Mouse (Mus musculus): ENCODE data around the gene Rassf7. TPM values are rescaled to one million over a fixed set of nuclear protein-coding genes. Genes with fewer than 3 reads are reported as not detected.

The Rassf7 gene
- total and polyA plus RNA-seq, 3 experiments: 4.9 to 51.8 (median 16.8) TPM

DNA sequence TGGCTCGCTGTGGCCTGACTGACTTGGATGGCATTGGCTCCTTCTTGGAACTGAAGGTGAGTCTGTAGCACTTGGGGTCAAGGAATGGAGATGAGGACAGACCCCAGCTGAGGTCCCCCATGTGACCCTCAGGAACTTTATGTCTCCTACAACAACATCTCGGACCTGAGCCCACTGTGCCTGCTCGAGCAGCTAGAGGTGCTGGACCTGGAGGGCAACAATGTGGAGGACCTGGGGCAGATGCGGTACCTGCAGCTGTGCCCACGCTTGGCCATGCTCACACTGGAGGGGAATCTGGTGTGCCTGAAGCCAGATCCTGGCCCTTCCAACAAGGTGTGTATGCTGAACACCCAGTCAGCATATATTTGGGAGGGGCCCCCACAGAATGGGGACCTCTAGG, 10.2 kb upstream of the Rassf7 start:
- H3K36me3 ChIP-seq (replicated peaks): no peaks in the 10 kb centered on the region
- DNase-seq (ENCODE audit: low spot score): no peak
- no peak overlapping the region for H3K4me3 ChIP-seq (ENCODE audit: low read depth, low read length)
- H3K4me1 ChIP-seq (ENCODE audit: insufficient read depth, low read depth, low read length): no peaks in the 10 kb centered on the region
- no peak for ATAC-seq (ENCODE audit: extremely low read depth, insufficient number of reproducible peaks, low FRiP score, poor library complexity, severe bottlenecking)
- H3K27me3 ChIP-seq (ENCODE audit: insufficient read depth, low read length): peaks cover 55% of the 10 kb centered on the region
- TF ChIP-seq TAL1 (conservative IDR thresholded peaks at IDR 0.05; ENCODE audit: low read depth, low read length) (no peak), GATA2 (IDR thresholded peaks at IDR 0.05; ENCODE audit: borderline replicate concordance, low read depth, low read length) (no peak), POLR2AphosphoS5 (IDR thresholded peaks at IDR 0.05; ENCODE audit: insufficient replicate concordance, low read depth, low read length) (no peak), GATA1 (IDR thresholded peaks at IDR 0.05; ENCODE audit: borderline replicate concordance, low read length) (no peak), CTCF (IDR thresholded peaks at IDR 0.05; ENCODE audit: low read depth, low read length) (no peak)
- no peaks in the 10 kb centered on the region for H3K9me3 ChIP-seq (replicated peaks)

DNA sequence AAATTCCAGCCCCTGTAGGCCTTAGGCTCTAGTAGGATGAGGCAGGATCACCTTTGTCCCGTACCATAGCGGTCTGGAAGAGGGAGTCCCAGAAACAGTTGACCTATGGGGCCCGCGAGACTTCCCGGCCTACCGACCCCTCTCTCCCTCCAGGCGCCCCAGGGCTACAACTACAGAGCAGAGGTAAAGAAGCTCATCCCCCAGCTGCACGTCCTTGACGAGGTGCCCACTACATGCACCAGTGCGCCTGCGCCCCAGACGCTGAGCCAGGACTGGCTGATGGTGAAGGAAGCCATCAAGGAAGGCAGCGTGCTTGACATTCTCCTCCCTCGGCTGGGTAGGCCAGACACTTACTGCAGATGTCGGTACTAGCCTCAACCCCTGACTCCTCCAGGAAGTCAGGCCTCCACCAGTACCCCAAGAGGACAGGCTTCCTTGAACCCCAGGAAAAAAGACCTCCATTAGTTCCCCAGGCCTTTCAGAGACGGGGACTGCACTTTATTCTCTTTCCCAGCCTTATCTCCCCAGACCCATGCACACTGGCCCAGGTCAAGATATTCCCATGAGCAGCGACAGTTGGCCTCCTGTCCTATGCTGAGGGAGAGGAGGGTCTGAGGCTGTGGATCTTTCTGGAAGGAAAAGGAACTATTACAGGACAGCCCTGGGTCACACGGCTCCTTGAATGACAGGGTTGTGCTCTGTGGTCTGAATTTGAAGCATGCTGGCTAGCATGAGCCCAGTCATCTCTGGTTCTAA, 9.3 kb upstream of the Rassf7 start:
- no peaks in the 10 kb centered on the region for H3K36me3 ChIP-seq (replicated peaks)
- H3K27me3 ChIP-seq (ENCODE audit: insufficient read depth, low read length): peaks cover 64% of the 10 kb centered on the region
- no peak for ATAC-seq (ENCODE audit: extremely low read depth, insufficient number of reproducible peaks, low FRiP score, poor library complexity, severe bottlenecking)
- no peak for DNase-seq (ENCODE audit: low spot score)
- TF ChIP-seq CTCF (IDR thresholded peaks at IDR 0.05; ENCODE audit: low read depth, low read length) (no peak), TAL1 (conservative IDR thresholded peaks at IDR 0.05; ENCODE audit: low read depth, low read length) (no peak), GATA1 (IDR thresholded peaks at IDR 0.05; ENCODE audit: borderline replicate concordance, low read length) (no peak)
- no peaks in the 10 kb centered on the region for H3K4me1 ChIP-seq (ENCODE audit: insufficient read depth, low read depth, low read length)
- no peak overlapping the region for H3K4me3 ChIP-seq (ENCODE audit: low read depth, low read length)
- no peaks in the 10 kb centered on the region for H3K9me3 ChIP-seq (replicated peaks)

DNA sequence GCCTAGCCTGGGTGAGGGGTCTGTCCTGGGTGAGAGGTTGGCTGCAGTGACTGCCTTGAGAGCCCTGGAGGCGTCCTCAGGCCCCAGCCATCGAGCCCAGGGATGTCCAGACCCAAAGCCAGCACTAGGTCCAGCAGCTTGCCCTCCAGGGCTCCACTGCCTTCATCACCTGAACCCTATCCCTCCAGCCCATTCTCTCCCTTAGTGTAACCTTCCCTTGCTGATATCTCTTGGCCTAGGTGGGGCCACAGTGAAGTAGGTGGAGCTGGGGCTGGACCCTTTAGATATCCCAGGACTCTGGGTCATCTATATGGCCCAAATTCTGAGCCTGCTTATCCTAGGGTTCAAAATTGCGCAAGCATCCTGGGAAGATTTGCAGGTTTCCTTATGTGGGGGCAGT, 6.1 kb upstream of the Rassf7 start:
- Histone ChIP-seq H3K36me3 (replicated peaks) (no peaks in the 10 kb centered on the region), H3K27me3 (ENCODE audit: insufficient read depth, low read length) (peaks cover 86% of the 10 kb centered on the region), H3K4me3 (ENCODE audit: low read depth, low read length) (no peak overlapping the region), H3K9me3 (replicated peaks) (no peaks in the 10 kb centered on the region), H3K4me1 (ENCODE audit: insufficient read depth, low read depth, low read length) (peaks cover 10% of the 10 kb centered on the region; the same call in 1 of the 2 replicates)
- TF ChIP-seq POLR2AphosphoS5 (IDR thresholded peaks at IDR 0.05; ENCODE audit: insufficient replicate concordance, low read depth, low read length) (no peak), CTCF (IDR thresholded peaks at IDR 0.05; ENCODE audit: low read depth, low read length) (no peak), TAL1 (conservative IDR thresholded peaks at IDR 0.05; ENCODE audit: low read depth, low read length) (no peak), GATA2 (IDR thresholded peaks at IDR 0.05; ENCODE audit: borderline replicate concordance, low read depth, low read length) (no peak), GATA1 (IDR thresholded peaks at IDR 0.05; ENCODE audit: borderline replicate concordance, low read length) (no peak)
- DNase-seq (ENCODE audit: low spot score): no peak
- ATAC-seq (ENCODE audit: extremely low read depth, insufficient number of reproducible peaks, low FRiP score, poor library complexity, severe bottlenecking): no peak

DNA sequence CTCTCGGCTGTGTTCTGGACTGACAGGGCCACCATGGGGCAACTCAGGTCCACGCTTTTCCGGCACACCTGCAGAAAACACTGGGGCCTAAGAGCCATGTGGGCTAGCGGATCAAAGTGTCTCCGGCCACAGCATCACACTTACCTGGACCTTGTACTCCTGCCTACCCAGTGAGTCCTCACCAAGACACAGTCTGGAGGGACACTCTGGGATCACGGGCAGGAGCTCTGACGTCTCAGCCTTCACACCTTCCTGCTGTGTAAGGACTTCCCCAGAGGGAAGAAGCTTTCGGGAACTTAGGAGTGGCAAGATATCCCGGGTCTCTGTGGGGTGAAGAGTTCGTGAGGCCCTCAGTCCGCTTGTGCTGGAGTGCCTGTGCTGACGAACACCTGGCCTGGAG, 5.5 kb upstream of the Rassf7 start:
- TF ChIP-seq TAL1 (conservative IDR thresholded peaks at IDR 0.05; ENCODE audit: low read depth, low read length) (no peak), GATA1 (IDR thresholded peaks at IDR 0.05; ENCODE audit: borderline replicate concordance, low read length) (no peak), CTCF (IDR thresholded peaks at IDR 0.05; ENCODE audit: low read depth, low read length) (no peak), POLR2AphosphoS5 (IDR thresholded peaks at IDR 0.05; ENCODE audit: insufficient replicate concordance, low read depth, low read length) (no peak)
- Histone ChIP-seq H3K27me3 (ENCODE audit: insufficient read depth, low read length) (peaks cover 80% of the 10 kb centered on the region), H3K4me3 (ENCODE audit: low read depth, low read length) (no peak overlapping the region), H3K4me1 (ENCODE audit: insufficient read depth, low read depth, low read length) (peaks cover 16% of the 10 kb centered on the region), H3K36me3 (replicated peaks) (no peaks in the 10 kb centered on the region), H3K9me3 (replicated peaks) (no peaks in the 10 kb centered on the region)
- no peak for DNase-seq (ENCODE audit: low spot score)
- no peak for ATAC-seq (ENCODE audit: extremely low read depth, insufficient number of reproducible peaks, low FRiP score, poor library complexity, severe bottlenecking)

DNA sequence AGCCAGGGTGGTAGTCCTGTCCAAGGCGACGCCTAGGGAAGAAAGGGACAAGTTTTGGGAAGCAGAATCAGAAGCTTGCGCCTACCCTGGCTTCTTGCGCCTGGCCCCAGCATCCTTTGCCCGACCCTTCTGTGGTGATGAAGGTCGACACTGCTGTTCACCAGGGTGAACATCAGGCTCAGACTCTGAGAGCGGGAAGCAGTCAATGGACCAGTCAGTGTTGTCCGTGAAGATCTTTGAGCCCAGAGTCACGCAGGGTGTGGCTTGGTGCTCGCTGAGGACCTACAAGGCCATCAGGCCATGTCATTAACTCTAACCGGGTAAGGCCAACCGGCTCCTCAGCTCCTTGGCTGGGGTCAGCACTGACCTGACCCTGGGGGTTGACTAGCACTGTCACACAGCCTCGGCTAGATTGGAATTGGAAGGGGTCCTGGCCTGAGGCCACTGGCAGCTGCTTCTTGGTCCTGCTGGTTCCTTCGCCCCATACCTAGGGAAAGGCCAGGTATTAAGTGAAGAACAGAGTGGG, 5.0 kb upstream of the Rassf7 start:
- Histone ChIP-seq H3K27me3 (ENCODE audit: insufficient read depth, low read length) (peaks cover 75% of the 10 kb centered on the region), H3K36me3 (replicated peaks) (no peaks in the 10 kb centered on the region), H3K9me3 (replicated peaks) (no peaks in the 10 kb centered on the region), H3K4me1 (ENCODE audit: insufficient read depth, low read depth, low read length) (peaks cover 20% of the 10 kb centered on the region), H3K4me3 (ENCODE audit: low read depth, low read length) (no peak overlapping the region)
- ATAC-seq (ENCODE audit: extremely low read depth, insufficient number of reproducible peaks, low FRiP score, poor library complexity, severe bottlenecking): no peak
- DNase-seq (ENCODE audit: low spot score): no peak
- TF ChIP-seq POLR2AphosphoS5 (IDR thresholded peaks at IDR 0.05; ENCODE audit: insufficient replicate concordance, low read depth, low read length) (no peak), GATA1 (IDR thresholded peaks at IDR 0.05; ENCODE audit: borderline replicate concordance, low read length) (no peak), TAL1 (conservative IDR thresholded peaks at IDR 0.05; ENCODE audit: low read depth, low read length) (no peak), GATA2 (IDR thresholded peaks at IDR 0.05; ENCODE audit: borderline replicate concordance, low read depth, low read length) (no peak)

DNA sequence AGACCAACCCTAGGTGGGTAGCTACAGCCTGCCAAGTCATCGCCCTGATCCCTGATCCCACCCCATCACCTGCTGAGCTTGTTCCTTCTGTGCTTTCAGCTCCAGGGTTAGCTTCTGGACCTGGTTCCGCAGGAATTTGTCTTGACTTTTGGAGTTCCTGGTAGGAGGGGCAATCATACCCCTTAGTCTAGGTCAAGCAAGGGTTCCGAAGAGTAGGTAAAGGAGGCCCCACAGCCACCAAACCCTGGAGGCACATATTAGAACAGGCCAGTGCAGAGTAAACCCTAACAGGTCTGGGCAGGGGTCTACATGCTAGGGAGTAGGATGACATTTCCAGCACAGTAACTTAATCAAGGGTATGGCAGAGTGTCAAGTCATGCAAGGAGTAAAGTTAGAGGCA, 2.5 kb upstream of the Rassf7 start:
- Histone ChIP-seq H3K4me1 (ENCODE audit: insufficient read depth, low read depth, low read length) (peaks cover 45% of the 10 kb centered on the region), H3K4me3 (ENCODE audit: low read depth, low read length) (no peak overlapping the region), H3K27me3 (ENCODE audit: insufficient read depth, low read length) (peaks cover 56% of the 10 kb centered on the region), H3K36me3 (replicated peaks) (peaks cover 18% of the 10 kb centered on the region), H3K9me3 (replicated peaks) (no peaks in the 10 kb centered on the region)
- TF ChIP-seq CTCF (IDR thresholded peaks at IDR 0.05; ENCODE audit: low read depth, low read length) (no peak), GATA1 (IDR thresholded peaks at IDR 0.05; ENCODE audit: borderline replicate concordance, low read length) (no peak)
- no peak for DNase-seq (ENCODE audit: low spot score)
- no peak for ATAC-seq (ENCODE audit: extremely low read depth, insufficient number of reproducible peaks, low FRiP score, poor library complexity, severe bottlenecking)

Measured in G1E (cell line).